Mouse (Mus musculus) heart, postnatal 36 days (tissue): ENCODE results near the gene Creb3. TPM values are rescaled to one million over a fixed set of nuclear protein-coding genes. Genes with fewer than 3 reads are reported as not detected.

Experiments used
- DNase-seq, 2 experiments: peaks; one replicate each; pipeline ENCODE4 v3.0.0; 2021 to 2022
- intact Hi-C: fragments of 180-260 bp; cut with DNase I; formaldehyde crosslinking; loops from one replicate; pipeline ENCODE4 v1.15.1; 2025
- total RNA-seq, 2 experiments: library from RNA; stranded (reverse); gene quantifications; 2 replicates each; pipeline ENCODE4 v1.2.3; 2021

Creb3 gene
- total RNA-seq, 2 experiments from 2014 or later = 40.4 to 47.6 TPM

DNA sequence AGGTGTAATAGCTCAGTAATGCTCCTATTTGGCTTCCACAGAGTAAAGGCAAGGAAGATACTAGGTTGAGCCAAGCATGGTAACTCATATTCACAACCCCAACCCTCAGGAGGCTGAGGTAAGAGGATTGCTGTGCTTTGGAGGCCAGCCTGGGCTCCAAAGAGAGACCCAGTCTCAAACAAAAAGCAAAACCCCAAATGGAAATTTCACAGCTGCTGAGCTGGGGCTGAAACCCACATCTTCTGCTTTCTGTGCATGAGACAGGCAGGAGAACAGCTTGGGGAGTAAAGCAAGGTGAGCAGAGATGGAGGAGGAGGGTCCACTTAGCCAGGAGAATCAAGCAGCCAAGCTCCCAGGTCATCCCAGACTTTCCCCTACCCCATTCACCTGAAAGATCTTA is 8.2 kb upstream of the Creb3 start:
- DNase-seq = no peak

DNA sequence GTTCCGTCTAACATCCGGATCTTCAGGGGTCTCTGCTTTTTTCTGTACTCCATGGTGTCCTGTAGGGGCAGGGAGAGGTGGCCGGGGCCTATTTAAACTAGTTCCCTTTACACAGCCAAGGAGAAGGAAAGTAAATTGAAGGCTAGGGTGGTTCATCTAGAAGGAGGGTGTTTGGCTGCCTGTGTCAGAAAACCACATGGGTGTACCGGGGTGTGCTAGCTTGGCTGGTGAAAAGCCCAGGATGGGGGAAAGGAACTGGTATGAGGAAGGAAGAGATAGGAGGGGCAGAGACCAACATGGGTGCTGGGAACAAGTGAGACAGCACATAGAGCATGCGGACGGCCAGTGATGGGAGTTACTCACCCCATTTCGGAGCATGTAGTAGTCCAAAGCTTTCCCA is 6.2 kb upstream of the Creb3 start:
- intact Hi-C loops = no loop called here
- no peak for DNase-seq

More for the DNA sequence above, 8.2 kb upstream of the Creb3 start:
- intact Hi-C loops = no loop called here

DNA sequence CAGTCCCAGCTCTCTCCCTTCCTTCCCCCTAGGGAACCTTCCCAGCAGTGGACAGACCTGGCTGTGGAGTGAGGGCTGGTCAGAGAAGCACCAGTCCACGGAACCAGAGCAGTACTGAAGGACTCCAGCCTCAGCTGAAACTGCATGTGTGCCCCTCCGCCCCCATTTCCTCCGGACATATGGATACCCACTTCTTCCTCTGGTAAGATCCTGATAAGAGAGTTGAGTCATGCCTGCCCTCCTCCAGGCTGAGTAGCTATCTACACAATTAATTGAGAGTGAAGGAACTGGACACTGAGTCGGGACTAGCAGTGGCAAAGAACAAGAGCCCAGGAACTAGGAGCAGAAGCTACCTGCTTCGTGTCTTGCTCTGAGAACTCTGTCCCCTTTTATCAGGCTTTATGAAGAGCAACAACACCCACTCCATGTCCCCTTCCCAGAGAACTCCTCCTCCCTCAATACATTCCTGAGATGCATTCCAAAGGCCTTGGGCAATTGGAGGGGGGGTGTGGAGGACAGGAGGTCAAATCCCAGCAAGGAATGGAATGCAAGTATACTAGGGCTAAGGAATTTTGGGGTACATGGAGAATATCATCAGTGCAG is 4.0 kb upstream of the Creb3 start:
- intact Hi-C loops = no loop called here
- DNase-seq = no peak

DNA sequence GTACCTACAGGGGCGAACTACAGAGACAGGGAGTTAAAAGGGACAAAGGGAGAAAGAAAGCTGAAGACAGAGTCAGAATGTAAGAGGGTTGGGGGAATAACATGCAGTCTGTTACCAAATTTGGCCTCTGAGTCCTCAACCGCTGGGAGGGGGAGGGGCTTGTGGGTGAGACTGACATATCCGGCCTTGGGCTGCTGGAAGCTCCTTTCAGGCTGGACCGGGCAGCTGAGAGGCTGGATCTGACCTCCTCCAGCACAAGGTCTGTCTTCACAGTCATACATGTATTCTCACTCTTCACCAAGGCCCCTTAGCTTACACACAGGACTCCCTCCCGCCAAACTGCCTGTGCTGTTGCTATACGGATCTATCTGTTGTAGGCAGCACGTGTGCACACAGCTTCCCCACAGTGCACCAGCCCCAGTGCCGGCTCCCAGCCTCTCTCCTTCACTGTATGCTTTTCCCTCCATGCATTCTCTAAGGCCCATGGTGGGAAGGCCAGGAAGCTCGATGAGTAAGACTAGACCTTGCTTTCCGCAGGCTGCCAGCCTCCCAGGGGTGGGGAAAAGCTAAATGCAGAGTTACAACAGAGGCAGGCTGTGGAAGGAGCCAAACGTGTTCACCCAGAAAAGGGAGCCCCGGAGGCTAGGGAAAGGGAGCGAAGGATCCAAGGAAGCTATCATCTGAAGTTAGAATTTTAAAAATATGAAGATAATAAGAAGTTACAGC is 3.3 kb upstream of the Creb3 start:
- DNase-seq = peak; percentile 63 to 65
- intact Hi-C loops = no loop called here

DNA sequence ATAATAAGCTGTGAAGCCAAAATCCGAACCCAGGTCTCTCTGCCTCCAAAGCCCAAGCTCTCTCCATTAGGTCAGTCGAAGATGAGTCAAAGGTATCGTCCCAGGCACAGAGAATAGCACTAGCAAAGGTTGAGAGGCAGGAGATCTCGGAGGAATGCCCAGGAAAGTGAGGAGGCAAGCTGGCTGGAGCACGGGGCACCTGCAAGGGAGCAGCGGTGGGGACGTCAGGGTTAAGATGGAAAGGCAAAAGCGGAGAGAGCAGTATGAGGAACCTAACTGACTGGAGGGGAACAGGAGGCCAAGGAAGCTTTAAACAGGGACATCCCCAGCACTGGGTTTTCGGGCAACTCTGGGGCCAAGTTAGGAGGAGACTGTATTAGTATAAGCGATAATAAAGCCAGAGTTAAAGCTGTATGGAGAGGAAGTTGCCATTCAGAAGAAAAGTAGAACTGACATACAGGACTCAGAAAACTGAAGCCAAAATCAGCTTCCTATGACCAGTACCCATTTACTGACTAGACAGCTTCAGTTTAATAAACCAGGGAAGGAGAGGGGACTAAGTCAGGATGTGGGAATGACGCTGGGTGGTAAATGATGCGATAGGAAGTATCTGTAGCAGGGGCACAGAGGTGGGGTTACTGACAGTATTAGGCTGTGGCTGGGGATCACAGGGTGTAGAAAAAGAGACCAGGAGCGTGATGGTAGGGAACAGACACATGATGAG is 2.5 kb upstream of the Creb3 start:
- DNase-seq = no peak
- intact Hi-C loops = loop anchor here (2.0 to 5.0 kb wide), 4 partner anchors 29 to 513 kb away; partner anchors contain the start of genes Ccdc107, Fam214b and Tesk1

DNA sequence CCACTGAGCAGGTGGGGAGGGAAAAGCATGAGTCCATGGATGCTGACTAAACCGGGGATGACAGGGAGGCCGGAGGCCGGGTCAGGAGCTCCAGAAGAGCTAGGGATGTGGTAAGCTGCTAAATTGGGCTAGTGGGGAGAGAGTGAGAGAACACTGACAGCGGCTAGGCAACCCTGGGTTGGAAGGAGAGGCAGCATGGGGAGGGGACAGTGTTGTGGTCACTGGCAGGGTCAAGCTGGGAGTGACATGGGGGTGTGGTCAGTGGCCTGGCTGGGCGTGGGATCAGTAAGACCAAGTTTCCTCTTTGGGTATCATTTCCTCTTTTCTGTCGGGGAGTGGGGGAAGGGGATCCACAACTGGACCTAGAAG is 1.9 kb upstream of the Creb3 start:
- peak; percentile 44 to 66 for DNase-seq
- intact Hi-C loops = loop anchor here (2.0 to 5.0 kb wide), 4 partner anchors 29 to 513 kb away; partner anchors contain the start of genes Ccdc107, Fam214b and Tesk1

DNA sequence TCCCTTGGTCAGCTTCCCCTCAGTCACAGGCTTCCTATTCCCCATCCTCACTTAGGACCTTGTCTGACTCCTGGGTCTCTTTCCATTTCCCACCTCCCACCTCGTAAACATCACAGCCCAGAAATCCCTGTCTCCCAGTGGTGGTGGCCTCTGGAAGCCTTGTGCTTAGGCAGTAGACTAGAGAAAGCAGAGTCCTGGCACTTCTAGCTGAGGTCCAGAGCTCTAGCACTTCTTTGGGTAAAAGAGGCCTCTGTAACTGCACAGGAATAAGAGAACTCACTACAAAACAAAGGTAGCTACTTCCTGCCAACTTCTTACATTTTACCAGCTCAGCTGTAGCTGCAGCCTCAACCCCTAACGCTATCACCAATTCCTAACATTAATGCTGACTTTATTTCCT is 1.2 kb upstream of the Creb3 start:
- DNase-seq = no peak
- intact Hi-C loops = loop anchor here (2.0 to 5.0 kb wide), 4 partner anchors 30 to 514 kb away; partner anchors contain the start of genes Ccdc107, Fam214b and Tesk1

DNA sequence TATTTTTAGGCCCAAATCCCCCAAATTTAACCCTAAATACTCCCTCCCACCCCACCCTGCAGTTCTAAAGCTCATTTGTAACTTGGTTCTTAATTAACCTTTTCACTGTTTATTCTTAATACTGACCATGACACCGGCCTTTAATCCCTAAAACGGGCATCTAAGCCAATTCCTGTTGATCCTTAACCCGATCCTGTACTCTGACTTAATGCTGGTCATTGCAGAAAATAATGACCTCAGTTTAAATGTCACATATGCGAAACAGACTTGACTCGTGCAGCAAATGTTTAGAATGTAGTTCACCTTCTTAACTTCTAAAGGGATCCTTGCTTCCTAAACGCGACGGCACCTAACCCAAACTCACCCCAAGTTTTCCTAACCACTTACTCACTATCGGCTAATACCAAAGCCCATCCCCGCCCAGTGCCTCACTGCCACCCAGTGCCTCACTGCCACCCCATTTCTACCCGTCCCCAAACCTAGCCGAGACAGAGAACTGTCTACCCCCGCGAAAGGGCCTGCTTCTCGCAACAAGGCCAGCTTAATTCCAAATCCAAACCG is 616 bp upstream of the Creb3 start:
- intact Hi-C loops = loop anchor here (2.0 to 5.0 kb wide), 4 partner anchors 31 to 515 kb away; partner anchors contain the start of genes Ccdc107, Fam214b and Tesk1
- no peak for DNase-seq

DNA sequence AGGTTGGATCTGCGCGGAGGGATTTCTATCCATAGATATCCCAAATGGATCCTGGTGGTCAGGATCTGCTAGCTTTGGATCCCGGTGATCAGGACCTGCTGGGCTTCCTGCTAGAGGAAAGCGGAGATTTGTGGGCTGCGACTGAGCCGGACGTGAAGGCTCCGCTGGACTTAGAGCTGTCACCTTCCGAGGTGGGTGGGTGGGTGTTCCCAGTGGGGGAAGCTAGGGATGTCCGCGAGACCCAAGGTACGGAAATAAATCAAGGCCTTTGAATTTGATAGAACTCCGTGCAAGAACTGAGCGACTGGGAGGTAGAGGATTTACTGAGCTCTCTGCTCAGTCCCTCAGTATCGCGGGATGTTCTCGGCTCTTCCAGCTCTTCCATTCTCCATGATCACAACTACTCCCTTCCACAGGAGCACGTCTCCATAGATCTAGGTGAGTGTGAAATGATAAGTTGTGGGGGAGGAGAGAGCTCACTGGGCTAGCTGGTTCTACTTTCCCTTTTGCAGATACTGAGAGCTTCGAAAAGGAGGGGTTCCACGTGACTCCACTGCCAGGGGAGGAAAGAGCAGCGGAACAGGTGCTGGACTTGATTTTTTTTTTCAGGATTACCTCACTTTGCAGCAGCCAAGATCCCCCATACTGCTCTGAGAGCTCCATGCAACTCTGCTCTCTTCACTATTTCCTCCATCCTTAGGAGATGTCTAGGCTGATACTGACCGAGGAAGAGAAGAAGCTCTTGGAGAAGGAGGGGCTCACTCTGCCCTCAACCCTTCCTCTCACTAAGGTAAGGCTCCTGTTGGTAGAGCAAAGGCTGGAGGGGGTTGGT is 853 bp downstream of the Creb3 start:
- DNase-seq = no peak
- intact Hi-C loops = loop anchor here (1.0 to 5.0 kb wide), 2 partner anchors 15 to 121 kb away; partner anchors contain the start of genes Gba2, Rgp1 and Tesk1

DNA sequence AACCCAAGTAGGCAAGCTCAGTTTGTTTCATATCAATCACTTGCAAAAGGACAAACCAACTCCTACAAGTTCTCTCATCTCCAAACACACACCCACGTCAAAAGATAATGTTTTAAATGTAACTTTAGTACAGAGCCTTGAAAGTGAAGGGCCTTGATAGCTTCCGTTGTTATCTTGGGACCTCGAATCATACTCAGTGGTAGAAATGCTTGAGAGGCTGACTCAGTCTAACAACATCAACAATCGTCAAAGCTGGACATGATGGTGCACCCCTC is 1.4 kb downstream of the Creb3 start:
- DNase-seq = no peak
- intact Hi-C loops = loop anchor here (5.0 kb wide), 1 partner anchor 121 kb away; the partner anchor contains the start of gene Tesk1

DNA sequence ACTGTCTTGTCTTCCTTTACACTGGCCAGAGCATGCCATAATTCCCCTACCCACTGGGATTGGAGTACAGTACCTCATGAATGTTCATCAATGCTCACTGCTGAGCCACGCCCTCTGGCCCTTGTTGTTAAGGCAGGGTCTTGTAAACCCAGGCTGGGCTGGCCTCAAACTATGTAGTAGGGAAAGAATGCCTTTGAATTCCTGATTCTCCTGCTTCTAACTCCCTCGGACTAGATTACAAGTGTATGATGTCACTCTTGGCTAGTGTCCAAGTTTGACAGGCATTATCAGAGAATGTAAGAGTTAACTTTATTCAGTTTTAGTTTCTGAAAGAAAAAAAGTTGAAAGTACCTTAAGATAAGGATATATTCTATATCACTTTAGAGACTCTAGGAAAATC is 2.1 kb downstream of the Creb3 start:
- intact Hi-C loops = loop anchor here (5.0 kb wide), 1 partner anchor 122 kb away; the partner anchor contains the start of gene Tesk1
- DNase-seq = no peak

DNA sequence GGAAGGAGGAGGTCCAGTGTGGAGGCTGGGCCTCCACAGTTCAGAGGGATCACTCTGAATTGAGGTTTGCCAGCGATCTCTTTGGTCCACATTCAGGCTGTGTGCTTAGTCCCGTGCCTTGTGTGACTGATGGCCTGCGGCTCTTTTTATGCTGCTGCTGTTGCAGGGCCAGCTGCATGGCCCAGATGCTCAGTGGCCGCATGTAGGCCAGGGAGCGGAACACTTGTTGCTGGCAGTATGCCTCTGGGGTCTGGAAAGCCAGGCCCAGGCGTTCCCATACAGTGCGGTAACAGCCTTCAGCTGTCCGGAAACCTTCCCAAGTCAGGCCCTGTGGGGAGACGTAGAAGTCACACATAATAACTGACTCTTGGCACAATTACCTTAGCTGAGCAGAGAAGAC is 5.0 kb downstream of the Creb3 start:
- DNase-seq = no peak

DNA sequence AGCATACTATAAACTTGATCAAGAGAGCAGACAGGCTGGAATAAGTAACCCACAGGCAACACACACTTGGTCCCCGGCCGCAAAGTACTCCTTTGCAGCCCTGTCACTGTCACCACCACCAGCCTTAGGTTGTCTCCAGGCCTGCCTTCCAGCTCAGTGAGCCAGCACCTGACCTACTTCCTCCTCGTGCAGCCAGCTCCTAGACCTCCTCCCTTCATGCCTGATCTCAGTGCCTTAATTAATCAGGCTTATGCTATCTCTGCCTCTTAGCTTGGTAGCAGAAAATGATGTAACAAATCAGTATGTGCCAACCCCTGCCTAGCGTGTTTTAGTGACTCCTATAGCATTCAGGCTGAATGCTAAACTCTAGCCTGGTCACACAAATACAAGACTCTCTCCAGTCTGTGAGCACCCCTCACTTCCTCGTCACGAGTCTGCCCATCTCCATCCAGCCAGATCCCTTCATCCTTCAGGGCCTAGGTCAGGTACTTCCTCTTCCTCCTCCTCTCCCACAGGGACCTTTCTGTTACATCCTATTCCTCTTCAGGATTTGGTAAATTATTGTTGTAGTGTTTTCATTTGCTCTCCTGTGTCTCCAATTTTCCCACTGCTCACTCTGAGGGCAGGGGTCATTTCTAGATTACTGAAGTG is 9.4 kb downstream of the Creb3 start:
- intact Hi-C loops = no loop called here
- no peak for DNase-seq

More for the DNA sequence above, 5.0 kb downstream of the Creb3 start:
- intact Hi-C loops = no loop called here

DNA sequence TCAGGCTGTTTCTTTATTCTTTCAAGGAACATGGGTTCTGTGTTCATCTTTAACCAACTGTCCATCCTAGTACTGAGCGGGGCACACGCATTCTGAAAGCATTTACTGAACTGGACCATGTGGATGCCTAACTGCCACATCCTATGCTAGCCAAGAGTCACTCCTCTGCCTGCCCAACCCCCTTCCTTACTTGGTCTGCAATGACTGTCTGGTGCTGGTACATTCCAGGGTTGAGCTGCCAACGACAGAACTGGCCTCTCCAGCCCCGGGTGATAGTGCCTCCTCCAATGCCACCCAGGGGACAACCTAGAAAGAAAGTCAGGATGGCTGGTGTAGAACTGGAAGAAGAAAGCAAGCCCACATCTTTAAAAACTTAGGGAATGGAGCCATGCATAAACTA is 11.4 kb downstream of the Creb3 start:
- intact Hi-C loops = no loop called here
- no peak for DNase-seq

DNA sequence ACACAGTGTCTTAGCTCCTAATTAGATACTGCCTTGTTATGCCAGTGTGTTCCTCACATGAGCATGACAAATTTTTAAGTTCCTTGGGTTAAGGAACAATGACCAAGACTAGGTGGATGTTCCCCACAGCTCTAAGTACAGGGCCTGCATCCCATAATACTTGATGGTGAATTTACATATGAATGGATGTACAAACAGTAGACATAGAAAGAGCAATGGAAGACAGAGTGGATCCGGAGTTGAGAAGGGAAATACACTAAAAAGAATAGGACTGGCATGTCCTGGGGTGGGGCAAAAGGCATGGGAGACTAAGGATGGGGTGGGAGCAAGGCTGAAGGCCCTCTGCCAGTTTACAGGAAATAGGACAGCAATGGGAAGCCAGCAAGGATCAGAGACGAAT is 13.2 kb downstream of the Creb3 start:
- intact Hi-C loops = loop anchor here (5.0 kb wide), 1 partner anchor 92 kb away; the partner anchor contains the start of genes Fam221b and Tmem8b
- DNase-seq = no peak

DNA sequence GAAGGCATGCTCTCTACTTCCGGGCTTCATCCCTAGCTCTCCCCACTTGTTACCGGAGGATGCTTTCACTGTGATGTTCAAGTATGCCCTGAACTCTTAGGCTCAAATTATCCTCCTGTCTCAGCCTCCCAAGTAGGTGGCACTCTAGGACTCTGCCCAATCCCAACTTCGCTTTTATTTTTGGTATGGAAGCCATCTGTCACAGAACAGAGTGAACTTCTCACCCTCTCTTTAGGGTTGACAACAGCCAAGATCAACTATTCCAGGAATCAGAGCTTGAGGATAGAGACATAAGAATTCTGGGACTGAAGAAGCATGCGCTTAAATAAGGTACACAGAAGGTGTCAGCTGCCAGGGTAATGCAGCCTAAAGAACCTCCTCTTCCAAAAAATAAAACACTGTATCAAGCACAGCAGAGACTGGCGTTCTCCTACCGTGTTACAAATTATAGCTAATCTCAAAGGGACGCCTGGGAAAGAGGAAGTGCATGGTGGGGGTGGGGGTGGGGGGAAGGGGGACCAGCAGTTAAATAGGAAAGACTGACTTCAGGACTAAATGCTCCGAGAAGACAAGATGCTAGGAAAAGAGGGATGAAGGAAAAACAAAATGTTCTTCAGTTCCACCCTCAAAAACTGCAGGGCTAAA is 15.2 kb downstream of the Creb3 start:
- no peak for DNase-seq
- intact Hi-C loops = loop anchor here (5.0 kb wide), 1 partner anchor 90 kb away; the partner anchor contains the start of genes Fam221b and Tmem8b

DNA sequence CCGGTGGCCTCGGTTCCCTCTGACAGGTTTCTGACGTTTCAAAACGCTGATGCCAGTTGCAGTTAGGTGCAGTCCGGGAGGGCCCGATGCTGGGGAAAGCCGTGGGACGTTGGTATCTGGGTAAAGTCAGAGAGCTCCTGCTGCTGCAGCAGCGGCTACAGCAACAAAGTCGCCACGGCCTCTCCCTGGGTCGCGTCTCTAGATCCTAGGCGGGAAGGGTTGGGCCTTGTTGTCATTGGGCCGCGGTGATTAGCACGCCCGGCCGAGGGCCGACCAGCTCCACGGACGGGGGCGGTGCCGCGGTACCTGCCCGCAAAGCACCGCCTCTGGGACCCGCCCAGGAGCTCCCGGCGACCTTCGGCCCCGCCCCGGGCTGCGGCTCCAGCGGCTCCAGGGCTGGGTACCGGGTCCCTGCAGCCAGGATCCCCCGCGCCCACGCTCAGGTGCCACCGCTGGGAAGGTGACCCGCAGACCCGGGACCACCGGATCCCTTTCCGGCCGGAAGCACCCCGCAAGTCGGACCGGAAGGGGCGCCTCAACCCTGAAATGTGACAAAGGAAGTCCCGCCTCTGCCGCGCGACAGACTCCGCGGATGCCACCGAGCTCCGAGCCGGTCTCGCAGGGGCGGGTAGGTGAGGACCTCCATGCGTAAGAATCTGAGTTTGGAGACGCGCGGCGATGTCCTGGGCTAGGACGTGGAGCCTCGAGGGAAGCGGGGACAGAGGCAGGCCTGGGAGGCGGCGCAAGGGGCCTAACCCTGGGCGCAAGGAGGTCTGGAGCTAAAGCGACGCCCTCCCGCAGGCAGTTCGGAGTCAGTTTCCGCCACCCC is 16.5 kb downstream of the Creb3 start, which contains the start of the genes Rgp1 and Gba2:
Gene Rgp1, plus strand, starts transcription at position 340 of the 829 bp plus-strand sequence.
Gene Gba2, minus strand, starts transcription at position 498 of the 829 bp plus-strand sequence.
- intact Hi-C loops = loop anchor here (1.0 to 5.0 kb wide), 2 partner anchors 16 to 89 kb away; partner anchors contain the start of genes Creb3, Fam221b, Tln1 and Tmem8b
- peak; percentile 86 to 94 for DNase-seq

DNA sequence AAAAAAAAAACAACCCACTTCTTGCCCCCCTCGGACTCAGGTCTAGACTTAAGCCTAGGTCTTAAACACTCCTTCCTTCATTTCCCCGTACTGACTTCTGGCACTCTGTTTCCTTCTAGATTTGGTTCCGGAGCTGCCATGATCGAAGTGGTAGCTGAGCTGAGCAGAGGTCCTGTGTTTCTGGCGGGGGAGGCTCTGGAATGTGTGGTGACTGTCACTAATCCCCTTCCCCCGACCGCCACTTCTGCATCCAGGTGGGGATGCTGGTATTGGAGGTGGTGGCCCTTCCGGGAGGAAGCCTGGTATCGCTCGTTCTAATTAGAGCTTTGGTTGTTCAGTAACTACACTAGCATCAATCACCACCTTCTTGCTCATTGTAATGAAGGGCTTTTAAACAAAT is 17.1 kb downstream of the Creb3 start:
- DNase-seq = no peak
- intact Hi-C loops = loop anchor here (5.0 kb wide), 1 partner anchor 88 kb away; the partner anchor contains the start of genes Fam221b and Tmem8b
